Mouse (Mus musculus) small intestine, adult 2 months (tissue): ENCODE results near the gene Pebp1.

Experiments
- CTCF ChIP-seq: fragments of 200-500 bp; IDR thresholded peaks from 2 replicates; pipeline ENCODE4 v1.5.1; 2012; ENCODE audit warnings: low read depth, mild to moderate bottlenecking, control low read depth, inconsistent platforms, low read length, moderate library complexity, mixed read lengths; ENCODE audit not compliant: insufficient replicate concordance, insufficient read length; ENCODE audit errors: extremely low read depth
- POLR2A ChIP-seq: fragments of 200-500 bp; IDR thresholded peaks from 2 replicates; pipeline ENCODE4 v1.6.1; 2012; ENCODE audit warnings: low read depth, mild to moderate bottlenecking, control low read depth, inconsistent platforms, low read length, moderate library complexity

- TF ChIP-seq CTCF: no peak
- TF ChIP-seq POLR2A: no peak
Observed at GRCm38 (mm10) chr5:117245170-117245569, 42.3 kb downstream of the Pebp1 start.
